Mouse (Mus musculus) intestine, embryonic 15.5 days (tissue): Measurements from ENCODE around the gene Nin. TPM values are rescaled to one million over a fixed set of nuclear protein-coding genes. Genes with fewer than 3 reads are reported as not detected.

Experiments
- ATAC-seq: fragments of 200-750 bp; cut with Nextera tagmentation; 2 replicates; pipeline ENCODE4 v1.8.0; 2017; ENCODE audit warnings: moderate TSS enrichment, moderate library complexity
- H3K27ac ChIP-seq: fragments of 300-500 bp; sonication (generic); 2 replicates; pipeline ENCODE4 v1.5.1; 2015; ENCODE audit warnings: mild to moderate bottlenecking, inconsistent platforms
- H3K27me3 ChIP-seq: fragments of 300-500 bp; sonication (generic); replicated peaks from 2 replicates; pipeline ENCODE4 v1.6.1; 2015; ENCODE audit warnings: inconsistent platforms
- H3K36me3 ChIP-seq: fragments of 300-500 bp; sonication (generic); 2 replicates; pipeline ENCODE4 v1.6.1; 2015; ENCODE audit warnings: inconsistent platforms
- H3K4me1 ChIP-seq: fragments of 300-500 bp; sonication (generic); replicated peaks from 2 replicates; pipeline ENCODE4 v1.6.1; 2015; ENCODE audit warnings: inconsistent platforms
- H3K4me2 ChIP-seq: fragments of 300-500 bp; sonication (generic); replicated peaks from 2 replicates; pipeline ENCODE4 v1.6.1; 2015; ENCODE audit warnings: mild to moderate bottlenecking, inconsistent platforms
- H3K4me3 ChIP-seq: fragments of 300-500 bp; sonication (generic); replicated peaks from 2 replicates; pipeline ENCODE4 v1.5.1; 2015; ENCODE audit warnings: inconsistent platforms
- H3K9ac ChIP-seq: fragments of 300-500 bp; sonication (generic); 2 replicates; pipeline ENCODE4 v1.6.1; 2015; ENCODE audit warnings: inconsistent platforms
- H3K9me3 ChIP-seq: fragments of 300-500 bp; sonication (generic); 2 replicates; pipeline ENCODE4 v1.6.1; 2016; ENCODE audit warnings: inconsistent platforms
- WGBS: fragments of 180-500 bp; shearing (Covaris S2); methylation state at CpG from one replicate; pipeline ENCODE4 v1.1.7; 2015; 5-methylcytosine and 5-hydroxymethylcytosine counted together
- polyA plus RNA-seq: library from polyadenylated mRNA; unstranded; fragments of >200 nt; fragmentation: Nextera tagmentation; extraction: Ambion mirVana; gene quantifications from 2 replicates; pipeline ENCODE4 v1.2.1, GENCODE M21; 2015

Gene Nin
- polyA plus RNA-seq, 1 experiment from 2014 or later, result 8.4 TPM

DNA sequence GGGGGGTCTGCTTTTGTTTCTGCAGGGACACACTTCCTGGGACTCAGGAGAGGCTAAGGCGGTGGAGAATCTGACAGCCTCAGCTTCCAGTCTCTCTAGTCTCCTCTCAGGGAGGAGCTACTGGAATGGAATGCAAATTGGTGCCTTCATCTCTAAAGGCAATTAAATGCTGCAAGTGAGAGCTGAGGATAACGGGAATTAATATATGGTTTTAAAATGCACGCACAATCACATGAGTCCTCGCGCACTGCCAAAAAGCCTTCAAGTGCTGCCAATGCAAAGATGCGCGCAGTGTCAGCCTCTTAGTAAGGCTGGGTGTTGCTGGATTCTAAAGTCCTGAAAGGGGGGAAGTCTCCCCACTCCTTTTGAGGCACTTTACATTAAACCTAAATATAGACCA, 42.6 kb downstream of the Nin start:
- whole genome bisulfite sequencing, result 71% methylated on average over 7 of the region's 7 CpGs
- H3K9me3 ChIP-seq, result no peaks in the 10 kb centered on the region
- no peak overlapping the region for H3K4me2 ChIP-seq
- 0 out of 2 replicates have a peak, but pooled peaks cover 13% of the 10 kb centered on the region for H3K4me1 ChIP-seq
- H3K27ac ChIP-seq, result no peak overlapping the region
- no peaks in the 10 kb centered on the region for H3K36me3 ChIP-seq
- H3K27me3 ChIP-seq, result no peaks in the 10 kb centered on the region
- ATAC-seq, result peak; percentile 39; the same call in 1 of the 2 replicates
- no peak overlapping the region for H3K9ac ChIP-seq
- no peak overlapping the region for H3K4me3 ChIP-seq

DNA sequence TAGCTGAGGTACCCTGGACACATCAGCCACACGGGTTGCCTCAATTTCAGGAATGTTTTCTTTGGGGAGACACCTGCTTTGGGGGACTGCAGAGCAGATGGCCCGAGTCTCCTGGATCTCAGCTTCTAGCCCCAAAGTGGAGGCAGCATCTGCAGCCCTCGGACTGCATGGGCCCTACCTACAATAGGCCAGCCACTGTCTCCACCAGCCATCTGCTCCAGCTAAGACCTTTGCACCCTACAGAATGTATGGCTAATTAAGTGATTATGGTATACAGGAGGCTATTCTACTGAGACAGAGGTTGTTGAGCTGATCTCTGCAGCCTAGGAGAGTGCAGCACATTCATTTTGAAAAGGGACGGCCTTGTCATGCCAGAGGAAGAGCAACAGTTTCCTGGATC, 43.2 kb downstream of the Nin start:
- peak; percentile 84 for ATAC-seq

DNA sequence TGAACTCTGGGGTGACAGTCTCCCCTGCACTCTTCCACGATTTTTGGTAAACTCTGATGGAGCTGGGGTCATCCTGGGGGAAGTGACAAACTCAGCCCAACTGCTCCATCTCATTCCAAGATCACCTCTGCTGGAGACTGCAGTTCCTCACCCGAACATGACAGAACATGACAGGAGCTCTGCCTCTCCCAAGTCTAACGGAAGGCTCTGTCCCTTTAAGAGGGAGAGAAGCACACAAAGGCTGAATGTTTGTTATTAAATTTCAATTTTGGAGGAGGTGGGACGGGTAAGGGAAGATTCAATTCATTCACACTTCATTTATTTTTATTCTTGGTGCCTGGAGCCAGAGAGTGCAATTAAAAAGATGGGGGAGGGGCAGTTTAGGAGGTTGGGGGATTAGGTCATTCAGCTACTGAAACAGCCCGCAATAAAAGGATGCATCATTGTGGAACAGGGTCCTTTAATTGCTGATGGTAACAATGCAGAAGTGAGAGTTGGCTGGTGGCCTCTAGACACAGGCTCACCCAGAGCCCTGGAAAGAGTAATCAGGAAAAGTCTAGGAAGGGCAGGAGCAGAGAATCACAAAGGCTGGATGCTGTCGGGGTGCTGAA, 44.8 kb downstream of the Nin start:
- WGBS, result 34% methylated on average over 6 of the region's 6 CpGs
- Histone ChIP-seq H3K9me3 (no peaks in the 10 kb centered on the region), H3K4me1 (0 out of 2 replicates have a peak, but pooled peaks cover 13% of the 10 kb centered on the region), H3K4me3 (no peak overlapping the region), H3K27me3 (no peaks in the 10 kb centered on the region), H3K36me3 (no peaks in the 10 kb centered on the region), H3K4me2 (no peak overlapping the region), H3K9ac (no peak overlapping the region), H3K27ac (no peak overlapping the region)
- ATAC-seq, result no peak

More for the DNA sequence above, 43.2 kb downstream of the Nin start:
- H3K27ac ChIP-seq, result no peak overlapping the region
- H3K4me2 ChIP-seq, result no peak overlapping the region
- 0 out of 2 replicates have a peak, but pooled peaks cover 13% of the 10 kb centered on the region for H3K4me1 ChIP-seq
- H3K27me3 ChIP-seq, result no peaks in the 10 kb centered on the region
- H3K36me3 ChIP-seq, result no peaks in the 10 kb centered on the region
- no peak overlapping the region for H3K4me3 ChIP-seq
- H3K9me3 ChIP-seq, result no peaks in the 10 kb centered on the region
- 31% methylated on average over 4 of the region's 4 CpGs for WGBS
- H3K9ac ChIP-seq, result no peak overlapping the region

DNA sequence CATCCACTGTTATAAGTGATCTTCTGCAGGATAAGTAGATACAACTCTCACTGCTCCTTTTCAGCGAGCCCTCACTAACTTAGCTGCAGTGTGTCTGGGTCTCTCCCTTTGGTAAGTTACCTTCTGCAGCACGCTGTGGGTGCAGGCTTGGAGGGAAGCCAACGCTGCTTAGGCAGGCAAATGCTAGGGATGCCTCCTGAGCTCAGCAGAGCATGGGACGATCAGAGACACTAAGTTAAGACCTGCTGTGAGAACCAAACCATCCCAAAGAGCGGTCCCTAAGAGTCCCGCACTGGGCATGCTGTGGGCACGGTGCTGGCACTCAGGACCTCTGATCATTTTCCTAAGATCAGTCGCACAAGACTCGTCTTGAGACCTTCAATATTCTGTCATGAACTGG, 45.7 kb downstream of the Nin start:
- Histone ChIP-seq H3K27me3 (no peaks in the 10 kb centered on the region), H3K9me3 (no peaks in the 10 kb centered on the region), H3K4me3 (no peak overlapping the region), H3K4me2 (no peak overlapping the region), H3K27ac (no peak overlapping the region), H3K4me1 (0 out of 2 replicates have a peak, but pooled peaks cover 13% of the 10 kb centered on the region), H3K9ac (no peak overlapping the region), H3K36me3 (no peaks in the 10 kb centered on the region)
- 78% methylated on average over 9 of the region's 9 CpGs for WGBS
- ATAC-seq, result no peak

DNA sequence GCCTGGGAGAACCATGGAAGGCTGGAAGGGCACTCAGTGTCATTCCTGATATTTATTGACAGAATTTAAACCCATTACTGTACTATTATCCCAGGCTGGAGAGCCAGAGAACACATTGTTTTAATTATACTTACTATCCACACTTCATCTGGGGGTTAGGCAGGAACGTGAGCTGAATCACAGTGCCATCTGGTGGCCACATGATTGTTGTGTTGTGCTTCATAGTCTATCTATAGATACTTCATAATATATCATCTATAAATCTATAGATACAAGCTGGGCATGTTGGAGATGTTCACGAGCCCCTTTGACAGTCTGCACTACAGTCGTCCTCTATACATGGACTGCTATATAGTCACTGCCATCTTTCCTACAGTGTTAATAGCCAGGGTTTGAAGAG, 51.4 kb downstream of the Nin start:
- Histone ChIP-seq H3K36me3 (no peaks in the 10 kb centered on the region), H3K9ac (no peak overlapping the region), H3K27ac (no peak overlapping the region), H3K4me3 (no peak overlapping the region), H3K27me3 (no peaks in the 10 kb centered on the region), H3K4me1 (no peaks in the 10 kb centered on the region), H3K9me3 (no peaks in the 10 kb centered on the region), H3K4me2 (no peak overlapping the region)
- 35% methylated on average over 3 of the region's 3 CpGs for WGBS
- no peak for ATAC-seq

DNA sequence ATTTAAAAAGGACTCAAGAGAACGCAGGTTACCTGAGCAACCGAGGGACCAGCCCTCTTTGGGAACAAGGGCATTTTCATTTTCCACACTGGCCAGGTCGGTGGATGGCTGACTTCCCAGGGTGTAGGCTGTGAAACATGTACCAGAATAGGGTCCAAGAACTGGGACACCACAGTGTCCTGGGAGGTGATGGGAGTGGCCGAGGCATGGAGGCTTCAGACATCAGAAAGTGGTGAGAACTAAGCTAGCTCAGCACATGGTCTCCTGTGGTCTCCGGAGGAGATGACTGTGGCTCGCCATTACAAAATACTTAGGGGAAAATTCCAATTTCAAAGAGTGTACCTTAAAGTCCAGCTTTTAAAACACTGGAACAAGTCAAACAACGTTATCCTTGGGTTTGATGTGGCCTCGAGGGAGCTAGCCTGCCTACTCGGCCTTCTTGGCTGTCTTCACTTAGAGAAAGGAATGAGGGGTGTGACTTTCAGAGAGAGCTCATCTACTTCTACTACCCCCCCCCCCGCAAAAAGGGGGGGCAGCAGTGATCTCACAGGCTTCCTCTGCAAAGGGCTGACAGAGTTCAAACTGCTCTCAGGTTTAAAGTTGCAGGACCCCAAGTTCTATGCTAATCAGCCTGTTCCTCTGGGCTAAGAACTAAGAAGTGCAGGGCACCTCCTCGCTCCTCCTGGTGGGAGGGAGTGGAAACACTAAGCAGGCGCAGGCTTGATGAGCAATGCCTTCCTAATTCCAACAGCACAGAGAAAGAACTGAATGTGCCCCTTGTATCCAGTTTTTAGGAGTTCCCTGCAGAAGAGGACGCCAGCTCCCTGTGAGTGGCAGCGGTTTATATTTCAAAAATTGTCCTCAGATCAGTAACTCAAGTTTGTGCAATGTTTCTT, 54.3 kb downstream of the Nin start:
- Histone ChIP-seq H3K4me3 (no peak overlapping the region), H3K4me1 (no peaks in the 10 kb centered on the region), H3K36me3 (peaks cover 12% of the 10 kb centered on the region; the same call in 1 of the 2 replicates), H3K9ac (no peak overlapping the region), H3K4me2 (no peak overlapping the region), H3K27me3 (no peaks in the 10 kb centered on the region), H3K27ac (no peak overlapping the region), H3K9me3 (no peaks in the 10 kb centered on the region)
- no peak for ATAC-seq
- 74% methylated on average over 14 of the region's 14 CpGs for WGBS

DNA sequence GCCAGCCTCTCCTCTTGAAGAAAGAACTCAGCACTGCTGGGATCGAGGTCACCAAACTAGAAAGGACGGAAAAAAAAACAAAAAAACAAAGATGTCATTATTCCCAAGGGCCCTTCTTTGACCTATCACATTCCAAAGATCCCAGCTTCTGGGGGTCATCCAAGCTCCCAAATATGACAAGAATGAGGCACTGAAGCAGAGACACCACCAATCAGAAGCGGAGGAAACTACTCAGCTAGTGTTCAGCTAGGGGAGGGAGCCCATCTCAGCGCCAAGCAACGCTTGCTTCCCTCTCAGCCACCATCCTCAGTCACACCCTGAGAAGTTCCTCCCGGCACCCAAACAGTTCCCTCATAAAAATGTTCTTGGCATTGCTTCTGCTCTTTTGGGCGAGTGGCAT, 62.8 kb downstream of the Nin start:
- ATAC-seq, result no peak
- Histone ChIP-seq H3K4me1 (no peaks in the 10 kb centered on the region), H3K9ac (no peak overlapping the region), H3K27ac (no peak overlapping the region), H3K36me3 (peaks cover 19% of the 10 kb centered on the region; the same call in 1 of the 2 replicates), H3K27me3 (no peaks in the 10 kb centered on the region), H3K9me3 (no peaks in the 10 kb centered on the region), H3K4me2 (no peak overlapping the region), H3K4me3 (no peak overlapping the region)
- WGBS, result 66% methylated on average over 7 of the region's 7 CpGs

DNA sequence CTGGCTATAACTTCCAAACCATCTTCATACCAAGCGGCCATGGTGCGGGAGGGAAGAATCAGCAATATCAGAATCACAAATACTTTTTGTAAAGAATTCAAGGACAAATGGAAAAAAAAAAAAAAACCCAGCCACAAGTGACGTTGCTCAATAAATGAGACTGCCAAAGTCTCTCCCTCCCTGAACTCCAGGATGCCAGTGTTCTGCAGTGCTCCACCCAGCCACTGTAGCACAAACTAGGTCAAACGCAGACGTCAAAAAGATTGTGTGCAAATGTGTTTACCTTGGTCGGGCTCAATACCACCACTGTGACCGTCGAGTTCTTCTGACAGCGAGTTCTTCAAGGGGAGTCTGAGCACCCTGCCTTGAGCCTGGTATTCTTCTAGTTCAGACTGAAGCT, 64.8 kb downstream of the Nin start:
- Histone ChIP-seq H3K27ac (no peak overlapping the region), H3K36me3 (peaks cover 7% of the 10 kb centered on the region; the same call in 1 of the 2 replicates), H3K9me3 (no peaks in the 10 kb centered on the region), H3K9ac (no peak overlapping the region), H3K27me3 (no peaks in the 10 kb centered on the region), H3K4me3 (no peak overlapping the region), H3K4me1 (no peaks in the 10 kb centered on the region), H3K4me2 (no peak overlapping the region)
- no peak for ATAC-seq
- WGBS, result 80% methylated on average over 9 of the region's 9 CpGs

DNA sequence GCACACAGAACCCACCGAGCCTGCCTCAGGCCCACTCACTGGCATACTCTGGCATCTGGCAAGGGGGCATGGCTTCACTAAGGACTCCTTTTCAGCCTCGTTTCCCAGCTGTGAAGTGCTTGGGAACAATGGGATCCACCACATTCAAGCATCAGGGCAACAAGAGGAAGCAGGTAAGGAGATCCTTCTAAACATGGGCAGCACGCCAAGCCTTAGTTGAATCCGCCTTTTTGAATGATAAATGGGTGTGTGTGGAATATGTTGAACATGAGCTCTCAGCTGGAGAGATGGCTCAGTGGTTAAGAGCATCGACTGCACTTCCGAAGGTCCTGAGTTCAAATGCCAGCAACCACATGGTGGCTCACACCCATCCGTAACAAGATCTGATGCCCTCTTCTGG, 66.2 kb downstream of the Nin start:
- Histone ChIP-seq H3K27me3 (no peaks in the 10 kb centered on the region), H3K9ac (no peak overlapping the region), H3K27ac (no peak overlapping the region), H3K4me2 (no peak overlapping the region), H3K4me1 (no peaks in the 10 kb centered on the region), H3K9me3 (no peaks in the 10 kb centered on the region), H3K4me3 (no peak overlapping the region), H3K36me3 (peaks cover 11% of the 10 kb centered on the region; the same call in 1 of the 2 replicates)
- ATAC-seq, result no peak
- WGBS, result 86% methylated on average over 7 of the region's 7 CpGs

DNA sequence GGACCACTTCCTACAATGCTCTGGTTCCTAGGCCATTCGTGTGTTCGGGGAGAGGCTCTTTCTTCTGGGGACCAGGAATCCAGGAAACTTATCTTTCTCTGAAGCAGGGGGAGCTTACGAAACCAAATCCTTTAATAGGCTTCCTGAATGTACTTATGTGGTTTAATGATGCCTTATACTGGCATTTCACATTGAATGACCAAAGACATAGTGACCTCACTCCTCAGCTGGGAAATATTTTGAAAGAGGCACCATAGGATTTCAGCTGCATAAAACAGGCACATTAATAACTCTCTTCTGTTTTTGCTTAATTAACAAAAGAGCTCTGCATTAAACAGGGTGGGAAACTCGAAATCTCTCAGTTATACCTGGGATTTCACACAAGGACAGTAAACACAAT, 69.2 kb downstream of the Nin start:
- Histone ChIP-seq H3K4me3 (no peak overlapping the region), H3K9ac (no peak overlapping the region), H3K4me2 (no peak overlapping the region), H3K27me3 (no peaks in the 10 kb centered on the region), H3K27ac (no peak overlapping the region), H3K9me3 (no peaks in the 10 kb centered on the region), H3K36me3 (peaks cover 11% of the 10 kb centered on the region; the same call in 1 of the 2 replicates), H3K4me1 (no peaks in the 10 kb centered on the region)
- WGBS, result 81% methylated on average over 4 of the region's 4 CpGs
- no peak for ATAC-seq

DNA sequence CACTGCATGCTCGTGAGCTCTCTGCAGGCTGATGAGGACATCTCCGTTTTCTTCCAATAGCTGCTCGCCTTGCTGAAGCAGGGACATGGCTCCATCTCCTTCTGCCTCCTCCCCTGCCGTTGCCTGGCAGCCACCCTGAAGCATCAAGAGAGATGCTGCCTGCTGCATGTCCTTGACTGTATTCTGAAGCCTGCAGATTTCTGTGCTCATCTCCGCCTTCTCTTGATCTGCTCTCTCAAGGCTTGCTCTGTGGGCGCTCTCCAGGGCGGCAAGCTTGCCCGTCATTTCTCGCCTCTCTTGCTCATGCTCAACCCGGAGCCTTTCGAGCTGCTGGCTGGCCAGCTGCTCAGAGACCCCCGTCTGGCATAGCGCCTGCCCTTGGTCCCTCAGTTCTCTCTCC, 70.1 kb downstream of the Nin start:
- Histone ChIP-seq H3K27ac (no peak overlapping the region), H3K36me3 (peaks cover 14% of the 10 kb centered on the region), H3K9me3 (no peaks in the 10 kb centered on the region), H3K4me2 (no peak overlapping the region), H3K27me3 (no peaks in the 10 kb centered on the region), H3K9ac (no peak overlapping the region), H3K4me1 (no peaks in the 10 kb centered on the region), H3K4me3 (no peak overlapping the region)
- 88% methylated on average over 13 of the region's 13 CpGs for WGBS
- ATAC-seq, result no peak

DNA sequence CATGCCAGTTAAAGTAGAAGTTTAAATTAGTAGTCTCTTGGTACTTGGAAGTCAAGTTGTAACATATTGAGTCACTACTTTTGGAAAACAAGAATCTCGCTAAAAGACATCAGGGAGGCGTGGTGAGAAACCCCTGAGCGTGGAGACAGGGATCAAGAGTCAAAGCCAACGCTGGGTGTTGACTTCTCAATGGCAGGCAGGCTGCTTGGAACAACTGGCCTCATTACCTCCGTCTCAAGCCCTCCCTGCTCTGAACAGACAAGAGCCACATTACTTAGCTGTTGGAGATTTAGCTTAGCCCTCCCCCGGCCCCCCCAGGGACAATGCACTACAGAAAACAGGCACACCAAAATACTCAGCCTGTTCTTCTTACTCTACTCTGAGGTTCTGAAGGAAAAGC, 72.5 kb downstream of the Nin start:
- no peak overlapping the region for H3K27ac ChIP-seq
- H3K4me1 ChIP-seq, result no peaks in the 10 kb centered on the region
- H3K9me3 ChIP-seq, result no peaks in the 10 kb centered on the region
- H3K4me2 ChIP-seq, result no peak overlapping the region
- no peak overlapping the region for H3K4me3 ChIP-seq
- H3K36me3 ChIP-seq, result peaks cover 19% of the 10 kb centered on the region
- H3K9ac ChIP-seq, result no peak overlapping the region
- H3K27me3 ChIP-seq, result no peaks in the 10 kb centered on the region
- no peak for ATAC-seq
- 81% methylated on average over 6 of the region's 6 CpGs for WGBS
